Mouse (Mus musculus) CH12.LX (cell line): ENCODE results near the gene Prr15l. TPM values are rescaled to one million over a fixed set of nuclear protein-coding genes. Genes with fewer than 3 reads are reported as not detected.

Experiments
- DNase-seq: peaks from one replicate; pipeline ENCODE4 v3.0.0-alpha.2; 2013; ENCODE audit errors: extremely low read depth
- H3K27ac ChIP-seq: 2 replicates; pipeline ENCODE4 v1.5.1; 2012; ENCODE audit warnings: low read depth, mild to moderate bottlenecking, control low read depth, moderate library complexity; ENCODE audit not compliant: insufficient read depth
- H3K27me3 ChIP-seq: replicated peaks from 2 replicates; pipeline ENCODE3; 2012; ENCODE audit warnings: inconsistent platforms
- H3K36me3 ChIP-seq, 2 experiments: replicated peaks in 1 of 2; 2 replicates each; pipeline versions ENCODE3 to v1.6.1; 2012; ENCODE audit warnings: inconsistent platforms in 1 of 2, low read length in 1 of 2, mild to moderate bottlenecking in 1 of 2, mixed read lengths in 1 of 2, moderate library complexity in 1 of 2; ENCODE audit not compliant: control insufficient read depth in 1 of 2, insufficient read depth in 1 of 2
- H3K4me1 ChIP-seq, 2 experiments: 2 replicates each; pipeline ENCODE4 v1.6.1; 2012; ENCODE audit warnings: inconsistent platforms in 1 of 2, moderate library complexity in 1 of 2; ENCODE audit not compliant: insufficient read depth in 2 of 2, control insufficient read depth in 1 of 2
- H3K4me2 ChIP-seq: 2 replicates; pipeline ENCODE4 v1.6.1; 2012; ENCODE audit warnings: low read depth, mild to moderate bottlenecking, control low read depth; ENCODE audit not compliant: poor library complexity, insufficient read depth, severe bottlenecking
- H3K4me3 ChIP-seq, 3 experiments: fragments of 150-350 bp in 1 of 3; sonication (generic) in 1 of 3; replicated peaks in 1 of 3; 2 replicates each; pipeline versions ENCODE3 to v1.5.1; 2011 to 2012; ENCODE audit warnings: low read depth in 2 of 3, low read length in 2 of 3, mild to moderate bottlenecking in 2 of 3, moderate library complexity in 2 of 3, control low read depth in 1 of 3, improper control_type of control experiment in 1 of 3, inconsistent platforms in 1 of 3, mixed read lengths in 1 of 3; ENCODE audit not compliant: poor library complexity in 1 of 3
- H3K79me2 ChIP-seq: replicated peaks from 2 replicates; pipeline ENCODE4 v1.6.1; 2012; ENCODE audit warnings: mild to moderate bottlenecking, moderate library complexity; ENCODE audit not compliant: control insufficient read depth, poor library complexity, insufficient read depth, severe bottlenecking; ENCODE audit errors: extremely low read depth
- H3K9ac ChIP-seq: 2 replicates; pipeline ENCODE4 v1.6.1; 2012; ENCODE audit warnings: low read depth, mild to moderate bottlenecking, control low read depth, moderate library complexity; ENCODE audit not compliant: insufficient read depth
- H3K9me3 ChIP-seq: replicated peaks from 2 replicates; pipeline ENCODE3; 2012; ENCODE audit warnings: low read length, inconsistent platforms, mixed read lengths
- BHLHE40 ChIP-seq: IDR thresholded peaks from 2 replicates; pipeline ENCODE4 v1.6.1; 2011; ENCODE audit warnings: mild to moderate bottlenecking, low read depth, low read length, improper control_type of control experiment
- CTCF ChIP-seq, 2 experiments: IDR thresholded peaks in 1 of 2; conservative IDR thresholded peaks in 1 of 2; 2 replicates each; pipeline ENCODE4 v1.5.1; 2011 to 2012; ENCODE audit warnings: low read depth in 2 of 2, low read length in 2 of 2, improper control_type of control experiment in 1 of 2, inconsistent platforms in 1 of 2, mild to moderate bottlenecking in 1 of 2, moderate library complexity in 1 of 2
- ELF1 ChIP-seq: IDR thresholded peaks from 2 replicates; pipeline ENCODE4 v1.6.1; 2014; ENCODE audit warnings: low read depth, mild to moderate bottlenecking, inconsistent platforms, low read length, improper control_type of control experiment
- ETS1 ChIP-seq: conservative IDR thresholded peaks from 2 replicates; pipeline ENCODE4 v1.6.1; 2012; ENCODE audit warnings: low read depth, mild to moderate bottlenecking, inconsistent platforms, low read length, improper control_type of control experiment, moderate library complexity
- HCFC1 ChIP-seq: IDR thresholded peaks from 2 replicates; pipeline ENCODE4 v1.6.1; 2012; ENCODE audit warnings: low read depth, mild to moderate bottlenecking, inconsistent platforms, low read length, improper control_type of control experiment
- IRF4 ChIP-seq: IDR thresholded peaks from 2 replicates; pipeline ENCODE4 v1.6.1; 2014; ENCODE audit warnings: low read depth, mild to moderate bottlenecking, inconsistent platforms, low read length, improper control_type of control experiment
- JUN ChIP-seq: IDR thresholded peaks from 2 replicates; pipeline ENCODE4 v1.6.1; 2011; ENCODE audit warnings: low read depth, mild to moderate bottlenecking, low read length, improper control_type of control experiment, moderate library complexity; ENCODE audit not compliant: insufficient read depth
- JUND ChIP-seq: conservative IDR thresholded peaks from 2 replicates; pipeline ENCODE4 v1.6.1; 2011; ENCODE audit warnings: low read depth, low read length, improper control_type of control experiment
- KAT2A ChIP-seq: IDR thresholded peaks from 2 replicates; pipeline ENCODE4 v1.6.1; 2012; ENCODE audit warnings: low read length, improper control_type of control experiment, inconsistent platforms; ENCODE audit not compliant: insufficient replicate concordance
- MAX ChIP-seq: IDR thresholded peaks from 2 replicates; pipeline ENCODE4 v1.6.1; 2011; ENCODE audit warnings: low read length, improper control_type of control experiment
- MAZ ChIP-seq: IDR thresholded peaks from 2 replicates; pipeline ENCODE4 v1.6.1; 2012; ENCODE audit warnings: low read depth, mild to moderate bottlenecking, inconsistent platforms, low read length, improper control_type of control experiment, moderate library complexity
- MEF2A ChIP-seq: IDR thresholded peaks from 2 replicates; pipeline ENCODE4 v1.6.1; 2014; ENCODE audit warnings: low read depth, mild to moderate bottlenecking, inconsistent platforms, low read length, improper control_type of control experiment, borderline replicate concordance
- MXI1 ChIP-seq: IDR thresholded peaks from 2 replicates; pipeline ENCODE4 v1.6.1; 2011; ENCODE audit warnings: mild to moderate bottlenecking, low read depth, low read length, improper control_type of control experiment
- MYC ChIP-seq: IDR thresholded peaks from 2 replicates; pipeline ENCODE4 v1.6.1; 2011; ENCODE audit warnings: low read depth, mild to moderate bottlenecking, improper control_type of control experiment, low read length
- NELFE ChIP-seq: IDR thresholded peaks from 2 replicates; pipeline ENCODE4 v1.6.1; 2011; ENCODE audit warnings: low read depth, low read length, improper control_type of control experiment
- NRF1 ChIP-seq: IDR thresholded peaks from 2 replicates; pipeline ENCODE4 v1.6.1; 2014; ENCODE audit warnings: low read depth, mild to moderate bottlenecking, inconsistent platforms, low read length, improper control_type of control experiment, moderate library complexity
- PAX5 ChIP-seq: IDR thresholded peaks from 2 replicates; pipeline ENCODE4 v1.6.1; 2012; ENCODE audit warnings: low read length, inconsistent platforms, mixed read lengths
- POLR2A ChIP-seq: IDR thresholded peaks from 2 replicates; pipeline ENCODE4 v1.6.1; 2011; ENCODE audit warnings: low read depth, mild to moderate bottlenecking, improper control_type of control experiment, low read length
- RAD21 ChIP-seq: IDR thresholded peaks from 2 replicates; pipeline ENCODE4 v1.6.1; 2011; ENCODE audit warnings: low read depth, mild to moderate bottlenecking, low read length, improper control_type of control experiment, moderate library complexity
- RCOR1 ChIP-seq: conservative IDR thresholded peaks from 2 replicates; pipeline ENCODE4 v1.6.1; 2012; ENCODE audit warnings: low read depth, mild to moderate bottlenecking, inconsistent platforms, low read length, improper control_type of control experiment
- SIN3A ChIP-seq: IDR thresholded peaks from 2 replicates; pipeline ENCODE4 v1.6.1; 2012; ENCODE audit warnings: low read length, improper control_type of control experiment, inconsistent platforms
- TBP ChIP-seq: conservative IDR thresholded peaks from 2 replicates; pipeline ENCODE4 v1.6.1; 2011; ENCODE audit warnings: low read depth, low read length, improper control_type of control experiment
- TCF12 ChIP-seq: IDR thresholded peaks from 2 replicates; pipeline ENCODE4 v1.6.1; 2014; ENCODE audit warnings: low read depth, mild to moderate bottlenecking, inconsistent platforms, low read length, improper control_type of control experiment
- UBTF ChIP-seq: IDR thresholded peaks from 2 replicates; pipeline ENCODE4 v1.6.1; 2012; ENCODE audit warnings: low read depth, mild to moderate bottlenecking, inconsistent platforms, low read length, improper control_type of control experiment, moderate library complexity
- USF1 ChIP-seq: IDR thresholded peaks from 2 replicates; pipeline ENCODE4 v1.6.1; 2014; ENCODE audit warnings: low read depth, mild to moderate bottlenecking, inconsistent platforms, low read length, improper control_type of control experiment
- ZKSCAN1 ChIP-seq: IDR thresholded peaks from 2 replicates; pipeline ENCODE4 v1.6.1; 2012; ENCODE audit warnings: low read depth, inconsistent platforms, low read length, improper control_type of control experiment, borderline replicate concordance
- dilution Hi-C: fragments of 300-500 bp; cut with MboI; formaldehyde crosslinking; loops from 2 replicates; pipeline ENCODE4 v1.14.3; 2020; ENCODE audit warnings: low sequenced_read_pairs; ENCODE audit not compliant: extremely low pct_unique_long_range_greater_than_20kb, extremely low pct_ligation_motif_present
- in situ Hi-C: fragments of 300-500 bp; cut with MboI; formaldehyde crosslinking; loops from 3 replicates; pipeline ENCODE4 v1.14.3; 2019; ENCODE audit warnings: low sequenced_read_pairs, low pct_ligation_motif_present, low pct_unique_long_range_greater_than_20kb, mixed read lengths
- polyA plus RNA-seq: library from polyadenylated mRNA; unstranded; fragments of >175 nt; gene quantifications from 2 replicates; pipeline ENCODE4 v1.2.1, GENCODE M21; 2012; ENCODE audit warnings: low read depth; ENCODE audit not compliant: insufficient read length
- total RNA-seq, 2 experiments: library from RNA; depleted of rRNA; stranded (reverse); fragments of 300-350 nt in 1 of 2; fragments of >200 nt in 1 of 2; gene quantifications; 2 replicates each; pipeline ENCODE4 v1.2.3; 2012 to 2014

Gene Prr15l
- 0.08 TPM in 2 replicates for total RNA-seq (2012; rRNA removed)
- total RNA-seq (2014; rRNA removed): not detected in 2 replicates
- 0.19 and 0.31 TPM in 2 replicates for polyA plus RNA-seq

DNA sequence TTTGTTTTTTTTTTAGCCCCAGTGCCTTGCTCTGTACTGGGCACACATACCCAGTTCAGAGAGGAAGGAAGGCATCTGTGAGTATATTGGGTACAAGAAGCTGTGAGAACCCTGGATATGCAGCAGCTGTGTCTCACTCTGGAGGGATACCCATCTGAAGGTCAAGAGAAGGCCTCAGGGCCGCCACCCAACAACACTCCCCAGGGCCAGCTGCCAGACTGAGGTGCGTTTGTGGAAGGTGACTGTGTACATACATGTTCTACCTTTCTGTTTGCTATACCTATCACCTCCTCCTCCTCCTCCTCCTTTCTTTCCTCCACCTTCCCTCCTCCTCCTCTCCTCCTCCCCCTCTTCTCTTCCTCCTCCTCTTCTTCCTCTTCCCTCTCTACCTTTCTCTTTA lies at the start of gene Prr15l:
Gene Prr15l, plus strand, starts transcription at position 17 of the 400 bp plus-strand sequence.
- H3K4me1 ChIP-seq: 0 out of 4 replicates have a peak, but pooled peaks cover 0 to 4% of the 10 kb centered on the region in 2 experiments
- no peak within 1 kb of the TSS for H3K4me2 ChIP-seq
- no peak for DNase-seq
- dilution Hi-C loops: no loop called here
- H3K79me2 ChIP-seq: no peaks in the 10 kb centered on the region
- TF ChIP-seq ELF1: no peak
- no peak for TF ChIP-seq UBTF
- no peak for TF ChIP-seq RCOR1
- no peak for TF ChIP-seq HCFC1
- no peak for TF ChIP-seq TCF12
- TF ChIP-seq ZKSCAN1: no peak
- no peak for TF ChIP-seq NRF1
- TF ChIP-seq MXI1: no peak
- no peak for TF ChIP-seq MAZ
- TF ChIP-seq MEF2A: no peak
- no peak for TF ChIP-seq CTCF (conservative IDR thresholded peaks at IDR 0.05 in 1 of 2, IDR thresholded peaks at IDR 0.05 in 1 of 2; ENCODE audit: low read depth in 2 of 2, low read length in 2 of 2)
- no peak for TF ChIP-seq TBP
- no peak for TF ChIP-seq MYC
- TF ChIP-seq JUN: no peak
- TF ChIP-seq BHLHE40: no peak
- TF ChIP-seq IRF4: no peak
- TF ChIP-seq JUND: no peak
- no peak for TF ChIP-seq KAT2A
- no peak for TF ChIP-seq NELFE
- TF ChIP-seq POLR2A: no peak
- TF ChIP-seq, all 38 proteins: peak for 0
- no peak within 1 kb of the TSS for H3K9ac ChIP-seq
- H3K36me3 ChIP-seq: no peaks in the 10 kb centered on the region
- no peak within 1 kb of the TSS for H3K27ac ChIP-seq
- in situ Hi-C loops: loop anchor here (5.0 kb wide), 1 partner anchor 34 kb away; no protein-coding TSS in a partner anchor
- peaks cover 44% of the 10 kb centered on the region for H3K27me3 ChIP-seq
- H3K4me3 ChIP-seq: no peak within 1 kb of the TSS
- H3K9me3 ChIP-seq: no peaks in the 10 kb centered on the region

DNA sequence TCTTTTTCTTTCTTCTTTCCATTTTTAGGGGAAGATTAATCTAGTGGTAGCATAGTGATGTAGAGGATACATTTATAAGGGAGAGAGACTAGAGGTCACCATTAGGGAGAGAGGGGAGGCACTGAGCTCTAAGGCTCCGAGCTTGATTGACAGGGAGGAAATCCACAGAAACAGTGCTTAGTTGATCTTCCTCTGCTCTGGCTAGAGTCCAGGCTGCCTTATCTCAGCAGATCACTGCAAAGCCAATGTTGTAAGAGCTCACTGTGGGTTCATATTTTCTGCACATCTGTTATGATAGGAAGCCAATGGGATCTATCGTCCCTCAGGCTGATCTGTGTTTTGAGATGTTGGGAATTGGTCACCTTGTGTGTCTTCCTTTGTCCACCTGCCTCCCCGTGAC lies 49.2 kb upstream of the Prr15l start:
- DNase-seq: no peak
- H3K27ac ChIP-seq: no peak overlapping the region
- H3K27me3 ChIP-seq: peaks cover 91% of the 10 kb centered on the region
- H3K9me3 ChIP-seq: no peaks in the 10 kb centered on the region
- dilution Hi-C loops: no loop called here
- H3K4me2 ChIP-seq: no peak overlapping the region
- no peak overlapping the region for H3K4me3 ChIP-seq
- peaks cover 8 to 32% of the 10 kb centered on the region in 2 experiments; a peak in 3 of 4 replicates for H3K4me1 ChIP-seq
- H3K9ac ChIP-seq: no peak overlapping the region
- no peak for TF ChIP-seq PAX5
- no peak for TF ChIP-seq CTCF (conservative IDR thresholded peaks at IDR 0.05 in 1 of 2, IDR thresholded peaks at IDR 0.05 in 1 of 2; ENCODE audit: low read depth in 2 of 2, low read length in 2 of 2)
- TF ChIP-seq RAD21: no peak
- no peak for TF ChIP-seq MAZ
- TF ChIP-seq SIN3A: no peak
- no peak for TF ChIP-seq HCFC1
- no peak for TF ChIP-seq USF1
- no peak for TF ChIP-seq MAX
- no peak for TF ChIP-seq ETS1
- no peak for TF ChIP-seq TBP
- no peak for TF ChIP-seq NELFE
- in situ Hi-C loops: no loop called here
- H3K79me2 ChIP-seq: no peaks in the 10 kb centered on the region
- H3K36me3 ChIP-seq: no peaks in the 10 kb centered on the region
